Mouse (Mus musculus) hindbrain, postnatal 0 days (tissue): ENCODE data around the gene Bmp5. TPM values are rescaled to one million over a fixed set of nuclear protein-coding genes. Genes with fewer than 3 reads are reported as not detected.

Source experiments
- ATAC-seq: fragments of 200-750 bp; cut with Nextera tagmentation; 2 replicates; pipeline ENCODE4 v1.8.0; 2017; ENCODE audit warnings: mild to moderate bottlenecking, moderate TSS enrichment, moderate library complexity
- DNase-seq: peaks from one replicate; pipeline ENCODE4 v3.0.0-alpha.2; 2015; ENCODE audit warnings: low spot score
- H3K27ac ChIP-seq: fragments of 300-500 bp; sonication (generic); 2 replicates; pipeline ENCODE4 v1.5.1; 2014; ENCODE audit warnings: mild to moderate bottlenecking
- H3K27me3 ChIP-seq: fragments of 300-500 bp; sonication (generic); 2 replicates; pipeline ENCODE4 v1.6.1; 2014; ENCODE audit warnings: low read length, mixed read lengths; ENCODE audit not compliant: insufficient read depth
- H3K36me3 ChIP-seq: fragments of 300-500 bp; sonication (generic); 2 replicates; pipeline ENCODE4 v1.6.1; 2014; ENCODE audit warnings: low read length, mixed read lengths; ENCODE audit not compliant: insufficient read depth
- H3K4me1 ChIP-seq: fragments of 300-500 bp; sonication (generic); 2 replicates; pipeline ENCODE4 v1.6.1; 2014; ENCODE audit warnings: antibody characterized with exemption, low read length, mixed read lengths; ENCODE audit not compliant: insufficient read depth
- H3K4me2 ChIP-seq: fragments of 300-500 bp; sonication (generic); 2 replicates; pipeline ENCODE4 v1.6.1; 2014; ENCODE audit warnings: low read depth, mild to moderate bottlenecking, low read length, moderate library complexity, mixed read lengths
- H3K4me3 ChIP-seq: fragments of 300-500 bp; sonication (generic); 2 replicates; pipeline ENCODE4 v1.5.1; 2014; ENCODE audit warnings: low read length
- H3K9ac ChIP-seq: fragments of 300-500 bp; sonication (generic); replicated peaks from 2 replicates; pipeline ENCODE4 v1.6.1; 2014; ENCODE audit warnings: mild to moderate bottlenecking, low read length, moderate library complexity, mixed read lengths
- H3K9me3 ChIP-seq: fragments of 300-500 bp; sonication (generic); 2 replicates; pipeline ENCODE4 v1.6.1; 2016; ENCODE audit warnings: low read length, mixed read lengths
- CTCF ChIP-seq: IDR thresholded peaks from 2 replicates; pipeline ENCODE4 v1.5.1; 2016; ENCODE audit warnings: antibody characterized with exemption, control low read depth, low read depth
- WGBS: fragments of 180-500 bp; shearing (Covaris S2); extraction: QIAGEN DNeasy Blood & Tissue Kit; methylation state at CpG from one replicate; pipeline ENCODE4 v1.1.7; 2014; 5-methylcytosine and 5-hydroxymethylcytosine counted together
- polyA plus RNA-seq: library from polyadenylated mRNA; unstranded; fragments of >200 nt; fragmentation: Nextera tagmentation; extraction: Ambion mirVana; gene quantifications from 2 replicates; pipeline ENCODE4 v1.2.1, GENCODE M21; 2015
- total RNA-seq: library from RNA; depleted of rRNA; stranded (reverse); fragments of >200 nt; gene quantifications from 2 replicates; pipeline ENCODE4 v1.2.3, GENCODE M21; 2014

Bmp5 gene
- total and polyA plus RNA-seq, 2 experiments from 2014 or later: 1.9 to 2.3 TPM

DNA sequence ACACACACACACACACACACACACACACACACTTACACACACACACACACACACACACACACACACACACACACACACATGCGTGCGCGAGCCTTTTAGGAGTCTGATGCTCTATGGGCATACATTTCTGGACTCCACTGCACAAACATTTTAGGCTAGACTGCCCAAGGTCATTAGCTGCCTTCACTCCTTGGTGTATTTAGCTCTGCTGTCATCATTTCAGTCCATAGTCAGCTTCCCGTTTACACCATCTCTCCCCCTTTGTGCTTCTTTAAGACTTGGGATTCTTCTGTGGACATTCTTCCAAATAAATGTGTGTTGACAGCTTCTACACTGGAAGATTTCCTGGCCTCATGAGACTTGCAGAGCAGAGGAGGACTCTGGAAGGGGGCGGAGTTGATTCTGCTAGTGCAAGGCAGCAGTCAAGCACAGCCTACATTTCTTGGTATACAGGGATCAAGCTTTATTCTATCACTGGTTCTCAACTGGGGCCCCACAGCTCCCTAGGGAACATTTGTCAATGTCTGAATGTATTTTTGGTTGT, 58.1 kb downstream of the Bmp5 start:
- 79% methylated on average over 5 of the region's 5 CpGs for WGBS
- H3K4me1 ChIP-seq: no peaks in the 10 kb centered on the region
- no peak for ATAC-seq

DNA sequence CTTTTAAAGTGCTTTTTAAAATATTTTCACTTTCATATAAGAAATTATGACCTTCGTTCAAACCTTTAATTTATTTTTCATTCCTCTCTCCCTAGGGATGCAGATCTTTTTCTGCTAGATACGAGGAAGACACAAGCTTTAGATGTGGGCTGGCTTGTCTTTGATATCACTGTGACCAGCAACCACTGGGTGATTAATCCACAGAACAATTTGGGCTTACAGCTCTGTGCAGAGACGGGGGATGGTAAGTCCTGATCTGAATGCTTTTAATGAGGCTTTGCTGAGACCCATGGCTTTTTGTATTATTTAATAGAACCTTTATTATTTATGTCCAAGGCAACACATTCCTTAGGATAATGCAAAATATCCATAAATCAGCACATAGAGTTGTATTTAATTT, 64.3 kb downstream of the Bmp5 start:
- WGBS: 50% methylated on average over 3 of the region's 3 CpGs
- DNase-seq (no peak), ATAC-seq (no peak)
- Histone ChIP-seq H3K4me1 (no peaks in the 10 kb centered on the region), H3K4me2 (no peak overlapping the region), H3K27ac (no peak overlapping the region), H3K9ac (no peak overlapping the region), H3K4me3 (no peak overlapping the region), H3K27me3 (no peaks in the 10 kb centered on the region), H3K36me3 (no peaks in the 10 kb centered on the region), H3K9me3 (no peaks in the 10 kb centered on the region)
- no peak for TF ChIP-seq CTCF

More for the DNA sequence above, 58.1 kb downstream of the Bmp5 start:
- DNase-seq: no peak
- H3K9me3 ChIP-seq: no peaks in the 10 kb centered on the region
- H3K27ac ChIP-seq: no peak overlapping the region
- no peak overlapping the region for H3K9ac ChIP-seq
- no peak for TF ChIP-seq CTCF
- H3K36me3 ChIP-seq: no peaks in the 10 kb centered on the region
- H3K27me3 ChIP-seq: no peaks in the 10 kb centered on the region
- H3K4me2 ChIP-seq: no peak overlapping the region
- no peak overlapping the region for H3K4me3 ChIP-seq

DNA sequence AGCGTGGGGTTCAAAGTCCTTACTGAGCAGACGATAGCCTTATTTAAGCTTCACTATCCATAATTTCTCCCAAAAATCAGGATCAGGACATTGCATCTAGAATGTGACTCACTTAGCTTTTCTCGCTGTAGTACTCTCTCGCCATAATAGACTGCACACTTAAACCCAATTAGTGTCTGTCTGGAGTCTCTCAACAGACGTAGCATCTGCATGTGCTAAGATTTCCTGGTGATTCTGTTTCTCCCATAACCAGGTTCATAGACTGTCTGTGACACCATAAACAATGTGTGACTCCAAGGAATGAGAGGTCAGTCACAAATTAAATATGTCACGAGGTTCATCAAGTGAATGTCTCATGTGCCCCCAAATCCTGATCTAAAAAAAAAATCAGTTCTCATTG, 65.7 kb downstream of the Bmp5 start:
- Histone ChIP-seq H3K4me1 (no peaks in the 10 kb centered on the region), H3K9me3 (no peaks in the 10 kb centered on the region), H3K27ac (no peak overlapping the region), H3K36me3 (no peaks in the 10 kb centered on the region), H3K4me3 (no peak overlapping the region), H3K4me2 (no peak overlapping the region), H3K9ac (no peak overlapping the region), H3K27me3 (no peaks in the 10 kb centered on the region)
- TF ChIP-seq CTCF: no peak
- 89% methylated on average over 6 of the region's 6 CpGs for WGBS
- no peak for DNase-seq
- no peak for ATAC-seq

- H3K36me3 ChIP-seq: no peaks in the 10 kb centered on the region
- H3K4me1 ChIP-seq: no peaks in the 10 kb centered on the region
- no peaks in the 10 kb centered on the region for H3K27me3 ChIP-seq
- ATAC-seq (no peak), DNase-seq (no peak)
- no peak overlapping the region for H3K4me3 ChIP-seq
- H3K4me2 ChIP-seq: no peak overlapping the region
- H3K9ac ChIP-seq: no peak overlapping the region
- H3K9me3 ChIP-seq: no peaks in the 10 kb centered on the region
- no peak for TF ChIP-seq CTCF
- H3K27ac ChIP-seq: no peak overlapping the region
These were observed 70.8 kb downstream of the Bmp5 start for GRCm38 (mm10) chr9:75846010-75846409.

DNA sequence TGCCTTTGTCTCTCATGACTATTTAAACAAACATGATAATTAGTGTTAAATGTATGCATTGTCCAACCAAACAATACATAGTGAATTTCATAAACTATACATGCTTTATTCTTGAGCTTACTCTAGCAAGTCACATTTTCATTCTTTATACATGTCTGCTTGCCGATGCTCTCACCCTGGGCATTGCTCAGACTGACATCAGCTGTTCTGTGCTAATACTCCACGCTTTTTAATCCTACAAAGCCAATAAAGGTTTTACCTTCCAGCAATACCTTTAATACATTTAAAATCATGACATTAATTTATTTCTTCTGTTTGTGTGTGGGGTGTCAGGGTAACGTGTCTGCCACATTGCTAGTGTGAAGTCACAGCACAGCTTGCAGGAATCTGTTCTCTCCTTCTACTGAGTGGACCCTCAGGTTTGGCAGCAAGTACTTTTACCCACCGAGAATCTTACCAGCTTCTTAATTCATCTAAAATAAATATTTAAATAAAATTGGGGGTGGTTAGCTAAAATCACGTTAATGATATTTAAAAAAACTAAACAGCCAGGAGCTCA, 75.6 kb downstream of the Bmp5 start:
- no peak for ATAC-seq
- WGBS: 54% methylated on average over 5 of the region's 5 CpGs
- no peaks in the 10 kb centered on the region for H3K27me3 ChIP-seq
- TF ChIP-seq CTCF: no peak
- no peak overlapping the region for H3K27ac ChIP-seq
- H3K4me1 ChIP-seq: no peaks in the 10 kb centered on the region
- H3K4me2 ChIP-seq: no peak overlapping the region
- H3K4me3 ChIP-seq: no peak overlapping the region
- H3K9ac ChIP-seq: no peak overlapping the region
- no peaks in the 10 kb centered on the region for H3K36me3 ChIP-seq
- DNase-seq: no peak
- H3K9me3 ChIP-seq: no peaks in the 10 kb centered on the region

- ATAC-seq (no peak), DNase-seq (no peak)
- no peaks in the 10 kb centered on the region for H3K4me1 ChIP-seq
- no peaks in the 10 kb centered on the region for H3K27me3 ChIP-seq
- no peak overlapping the region for H3K9ac ChIP-seq
- H3K4me2 ChIP-seq: no peak overlapping the region
- no peak for TF ChIP-seq CTCF
- H3K36me3 ChIP-seq: no peaks in the 10 kb centered on the region
- H3K27ac ChIP-seq: no peak overlapping the region
- WGBS: 85% methylated on average over 3 of the region's 3 CpGs
- H3K9me3 ChIP-seq: no peaks in the 10 kb centered on the region
- H3K4me3 ChIP-seq: no peak overlapping the region
These were observed 83.0 kb downstream of the Bmp5 start for GRCm38 (mm10) chr9:75858161-75858560.

- Histone ChIP-seq H3K4me1 (no peaks in the 10 kb centered on the region), H3K4me2 (no peak overlapping the region), H3K36me3 (no peaks in the 10 kb centered on the region), H3K27ac (no peak overlapping the region), H3K9ac (no peak overlapping the region), H3K27me3 (no peaks in the 10 kb centered on the region), H3K9me3 (no peaks in the 10 kb centered on the region), H3K4me3 (no peak overlapping the region)
- DNase-seq (no peak), ATAC-seq (no peak)
- no peak for TF ChIP-seq CTCF
- WGBS: 75% methylated on average over 2 of the region's 2 CpGs
These were observed 83.8 kb downstream of the Bmp5 start for GRCm38 (mm10) chr9:75858939-75859338.
